Mouse (Mus musculus) G1E (cell line): Measurements from ENCODE around the gene Fgfr2.

Experiments
- CTCF ChIP-seq: IDR thresholded peaks from 2 replicates; pipeline ENCODE4 v1.5.1; 2012; ENCODE audit warnings: low read depth, low read length, inconsistent platforms, mixed read lengths
- GATA1 ChIP-seq: IDR thresholded peaks from 2 replicates; pipeline ENCODE4 v1.6.1; 2012; ENCODE audit warnings: borderline replicate concordance, low read length, inconsistent platforms, mixed read lengths
- GATA2 ChIP-seq: IDR thresholded peaks from 2 replicates; pipeline ENCODE4 v1.6.1; 2012; ENCODE audit warnings: low read depth, low read length, inconsistent platforms, borderline replicate concordance
- POLR2AphosphoS5 ChIP-seq: IDR thresholded peaks from 2 replicates; pipeline ENCODE4 v1.6.1; 2012; ENCODE audit warnings: low read depth, low read length, inconsistent platforms; ENCODE audit not compliant: insufficient replicate concordance
- TAL1 ChIP-seq: conservative IDR thresholded peaks from 2 replicates; pipeline ENCODE4 v1.6.1; 2012; ENCODE audit warnings: low read depth, low read length, inconsistent platforms, mixed read lengths

GRCm38 (mm10) chr7:131559986-131560696, 1563.0 kb downstream of the Fgfr2 start, which contains the start of gene Bub3:
- TF ChIP-seq CTCF (no peak), GATA1 (no peak), TAL1 (no peak), POLR2AphosphoS5 (no peak), GATA2 (no peak)
